Mouse (Mus musculus): Measurements from ENCODE around the gene Siah2.

Gene Siah2

GRCm38 (mm10) chr3:58660636-58661035 lies 31.6 kb downstream of the Siah2 start:
- in situ Hi-C loops (cut with MseI, MboI) = no loop called here

DNA sequence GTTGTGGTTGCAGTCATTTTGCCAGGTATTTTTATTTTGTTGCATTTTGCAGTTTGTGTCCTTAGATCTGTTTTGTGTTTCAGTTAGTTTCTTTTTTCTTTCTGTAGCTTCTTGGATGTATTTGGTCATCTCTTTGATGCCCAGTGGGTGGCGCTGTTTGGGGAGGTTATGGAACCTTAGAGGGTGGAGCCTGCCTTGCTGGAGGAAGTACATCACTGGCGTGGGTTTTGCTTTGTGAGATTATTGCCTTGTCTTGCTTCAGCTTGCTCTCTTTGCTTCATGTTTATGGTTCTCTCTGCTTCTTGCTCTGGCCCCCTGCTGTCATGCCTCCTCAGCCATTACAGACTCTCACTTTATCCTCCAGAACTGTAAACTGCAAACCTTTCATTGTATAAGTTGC lies 34.8 kb downstream of the Siah2 start:
- in situ Hi-C loops (cut with MseI, MboI) = loop anchor here (5.0 kb wide), 2 partner anchors 125 to 130 kb away; no protein-coding TSS in a partner anchor

GRCm38 (mm10) chr3:58655362-58656130 lies 36.7 kb downstream of the Siah2 start:
- in situ Hi-C loops (cut with MseI, MboI) = loop anchor here (5.0 kb wide), 2 partner anchors 127 to 132 kb away; no protein-coding TSS in a partner anchor

GRCm38 (mm10) chr3:58653907-58654306 lies 38.3 kb downstream of the Siah2 start:
- in situ Hi-C loops (cut with MseI, MboI) = no loop called here

- in situ Hi-C loops (cut with MseI, MboI) = no loop called here
Observed at GRCm38 (mm10) chr3:58650328-58650727, 41.9 kb downstream of the Siah2 start.

- in situ Hi-C loops (cut with MseI, MboI) = no loop called here
Observed at GRCm38 (mm10) chr3:58647179-58647578, 45.0 kb downstream of the Siah2 start.

DNA sequence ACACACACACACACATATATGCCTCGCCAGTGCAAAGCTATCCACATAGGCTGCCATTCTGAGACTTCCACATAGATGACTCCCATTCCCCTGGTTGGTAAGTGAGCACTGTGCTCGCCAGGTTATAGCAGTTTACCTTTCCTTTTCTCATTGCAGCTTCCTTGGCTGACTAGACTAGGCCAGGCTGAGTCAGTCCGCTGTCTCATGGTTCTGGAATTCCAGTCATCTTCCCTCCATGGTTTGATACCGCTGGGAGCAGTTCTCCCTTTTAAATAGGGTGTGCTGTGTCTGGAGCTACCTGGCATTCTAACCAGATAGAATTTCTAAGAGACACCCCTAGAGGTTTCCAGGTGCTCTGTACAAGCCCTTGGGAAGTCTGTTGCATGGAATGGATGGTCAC lies 46.0 kb downstream of the Siah2 start:
- in situ Hi-C loops (cut with MseI, MboI) = no loop called here

DNA sequence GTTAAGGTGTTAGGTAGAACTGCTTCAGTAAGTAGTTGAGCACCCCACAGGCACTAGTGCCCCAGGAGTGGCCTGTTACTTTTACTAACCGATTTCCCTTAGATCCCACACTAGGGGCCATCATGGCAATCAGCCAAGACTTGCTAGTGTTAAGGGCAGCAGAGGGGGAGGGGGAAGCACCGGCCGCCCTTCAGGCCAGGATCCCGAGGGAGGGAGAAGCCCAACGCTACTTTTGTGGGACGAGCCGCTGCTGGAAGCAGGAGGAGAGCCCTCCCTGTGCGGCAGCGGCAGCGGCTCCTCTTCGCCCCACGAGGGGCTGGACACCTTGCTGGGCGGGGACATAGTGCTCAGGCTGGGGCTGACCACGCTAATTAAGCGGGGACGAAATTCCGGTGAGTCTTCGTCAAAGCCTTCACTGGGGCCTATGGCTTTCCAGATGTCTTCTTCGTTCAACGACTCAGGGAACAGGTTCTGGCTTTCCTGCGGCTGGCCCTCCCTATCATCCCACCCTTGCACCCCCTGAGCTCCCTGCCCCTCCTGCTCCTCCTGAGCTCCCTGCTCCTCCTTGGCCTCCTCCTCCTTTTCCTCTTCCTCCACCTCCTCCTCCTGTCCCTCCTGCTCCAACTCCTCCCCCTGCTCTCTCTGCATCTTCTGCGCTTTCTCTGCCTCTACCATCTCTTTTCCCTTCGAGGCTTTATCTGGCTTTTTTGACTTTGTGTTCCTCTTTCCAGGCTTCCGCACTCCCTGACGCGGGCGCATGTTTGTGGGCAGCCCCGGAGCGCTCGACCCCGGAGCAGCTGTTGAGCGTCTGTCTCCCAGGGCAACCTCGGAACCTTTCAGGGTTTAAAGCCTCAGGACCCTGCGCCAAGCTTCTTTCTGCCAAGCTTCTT lies 55.5 kb downstream of the Siah2 start, which contains the start of gene Erich6:
TSS of gene Erich6 (minus strand) at position 802 of the 890 bp plus-strand sequence.
- in situ Hi-C loops (cut with MseI, MboI) = no loop called here

- in situ Hi-C loops (cut with MseI, MboI) = no loop called here
Observed at GRCm38 (mm10) chr3:58631693-58632092, 60.5 kb downstream of the Siah2 start.

DNA sequence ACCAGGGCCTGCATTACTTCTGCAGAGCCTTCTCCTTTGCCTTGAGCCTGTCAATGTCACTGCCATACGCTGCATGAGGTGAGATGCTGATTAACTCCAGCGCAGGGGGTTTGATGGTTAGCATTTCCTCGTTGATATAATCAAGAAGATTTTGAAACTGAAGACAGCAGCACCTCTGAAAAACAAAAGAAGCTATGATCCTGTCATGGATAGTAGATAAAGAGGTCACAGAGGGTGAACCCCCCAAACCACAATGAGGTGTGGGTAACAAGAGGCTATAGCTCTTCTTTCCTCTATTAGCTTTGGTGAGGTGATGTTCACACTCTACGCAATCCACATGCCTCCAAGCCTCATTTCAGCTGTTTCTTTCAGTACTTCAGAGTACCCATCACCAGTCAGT lies 67.2 kb downstream of the Siah2 start:
- in situ Hi-C loops (cut with MseI, MboI) = no loop called here

Measured in mouse trophoblast stem cell (cell line).